Mouse (Mus musculus): Measurements from ENCODE around the gene Spcs3.

GRCm38 (mm10) chr8:54535172-54535571 is 5.4 kb upstream of the Spcs3 start:
- TF ChIP-seq CTCF (IDR thresholded peaks at IDR 0.05; ENCODE audit: low read depth, low read length) = no peak
- no peak for TF ChIP-seq POLR2A (IDR thresholded peaks at IDR 0.05; ENCODE audit: borderline replicate concordance, low read depth, low read length)
